Mouse (Mus musculus) spleen, embryonic (tissue): ENCODE results near the gene Mpp2.

Experiments used
- CTCF ChIA-PET: fragments of 350-600 bp; sonication (Branson Sonifier 250); formaldehyde crosslinking; loops from one replicate; lab custom pipeline; 2022; lab: Charles Lee

The Mpp2 gene

DNA sequence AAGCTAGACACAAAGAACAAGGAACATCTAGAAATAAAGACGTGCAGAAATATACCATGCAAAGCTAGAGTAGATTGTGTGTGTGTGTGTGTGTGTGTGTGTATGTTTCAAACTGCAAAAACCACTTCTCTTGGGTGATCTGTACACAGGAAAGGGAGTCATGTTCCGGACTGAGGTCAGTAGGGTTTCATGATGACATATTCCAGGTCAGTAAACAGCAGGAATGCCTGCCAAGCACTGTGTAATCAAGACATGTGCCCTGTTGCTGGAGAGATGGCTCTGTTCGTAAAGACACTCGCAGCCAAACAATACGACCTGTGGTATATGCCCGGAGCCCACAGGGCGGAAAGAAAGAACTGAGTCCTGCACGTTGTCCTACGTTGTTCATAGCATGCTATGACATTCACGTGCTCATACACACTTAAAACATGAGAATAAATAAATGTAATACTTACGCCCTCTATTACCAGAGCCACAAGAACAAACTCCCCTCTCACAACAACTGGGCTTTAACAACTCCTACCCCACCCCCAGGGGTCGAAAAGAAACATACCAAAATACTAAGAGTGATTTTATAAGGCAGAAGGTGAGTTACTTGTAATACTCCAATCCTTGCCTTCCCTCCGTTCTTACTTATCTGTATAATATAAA is 48.7 kb downstream of the Mpp2 start:
- CTCF ChIA-PET: no interaction called here

DNA sequence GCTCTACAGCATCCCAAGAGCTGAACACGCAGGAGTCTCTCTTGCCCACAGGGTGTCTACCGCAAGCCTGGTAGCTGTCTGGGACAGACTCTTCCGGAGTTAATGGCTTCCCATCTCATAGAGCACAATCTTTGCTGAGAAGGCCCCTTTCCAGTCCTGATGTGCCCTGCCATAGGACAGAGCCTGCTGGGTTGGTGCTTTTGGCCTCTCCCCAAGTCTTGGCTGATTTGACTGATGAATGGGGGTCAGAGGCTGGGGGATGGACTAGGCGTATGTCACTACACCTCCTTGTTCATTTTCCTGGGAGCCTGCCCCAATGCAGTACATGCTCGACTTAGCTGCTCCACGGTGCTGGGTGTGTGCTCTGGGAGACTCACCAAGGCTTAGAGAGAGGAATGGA is 50.5 kb downstream of the Mpp2 start:
- CTCF ChIA-PET: no interaction called here

DNA sequence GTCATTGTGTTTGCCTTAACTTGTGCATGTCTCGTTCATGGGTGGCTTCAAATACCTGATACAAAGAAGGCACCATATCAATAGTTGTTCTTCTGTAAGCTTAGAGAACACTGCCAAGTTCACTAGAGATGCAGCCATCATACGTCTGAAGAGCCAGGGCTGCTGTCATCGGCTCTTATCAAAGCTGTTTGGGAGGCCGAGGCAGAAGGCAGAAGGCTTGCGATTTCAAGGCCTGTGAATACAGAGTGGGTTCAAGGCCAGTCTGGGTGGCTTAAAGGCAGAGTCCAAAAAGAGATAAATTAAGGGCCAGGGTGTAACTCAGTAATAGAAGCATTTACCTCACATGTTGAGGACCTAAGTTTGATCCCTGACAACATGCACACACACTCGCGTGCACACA is 52.0 kb downstream of the Mpp2 start:
- CTCF ChIA-PET: no interaction called here

DNA sequence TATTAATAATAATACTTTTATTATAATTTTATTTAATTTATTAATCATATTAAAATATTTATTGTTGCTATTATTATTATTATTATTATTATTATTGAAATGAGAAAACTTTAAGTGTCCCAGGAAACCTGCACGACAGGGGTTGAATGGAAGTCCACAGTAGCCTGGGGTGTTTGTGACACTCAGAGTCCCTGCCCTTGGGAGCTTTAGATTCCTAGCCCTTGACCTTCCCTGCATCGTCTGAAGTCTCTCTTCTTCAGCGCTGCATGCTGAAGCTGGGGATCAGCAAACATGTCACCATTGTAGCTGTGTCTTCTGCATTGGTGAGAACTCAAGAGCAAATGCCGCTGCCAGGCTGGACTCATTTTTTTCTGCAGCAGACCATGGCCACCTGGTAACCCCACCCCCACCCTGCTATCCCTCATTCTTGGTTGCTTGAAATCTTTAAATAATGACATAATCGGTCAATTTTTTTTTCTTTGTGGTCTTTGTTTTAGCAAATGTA is 52.8 kb downstream of the Mpp2 start:
- CTCF ChIA-PET: interaction anchor here (0.7 kb wide), 1 partner anchor 1330 kb away, joined by 3 read pairs; no protein-coding TSS in a partner anchor

DNA sequence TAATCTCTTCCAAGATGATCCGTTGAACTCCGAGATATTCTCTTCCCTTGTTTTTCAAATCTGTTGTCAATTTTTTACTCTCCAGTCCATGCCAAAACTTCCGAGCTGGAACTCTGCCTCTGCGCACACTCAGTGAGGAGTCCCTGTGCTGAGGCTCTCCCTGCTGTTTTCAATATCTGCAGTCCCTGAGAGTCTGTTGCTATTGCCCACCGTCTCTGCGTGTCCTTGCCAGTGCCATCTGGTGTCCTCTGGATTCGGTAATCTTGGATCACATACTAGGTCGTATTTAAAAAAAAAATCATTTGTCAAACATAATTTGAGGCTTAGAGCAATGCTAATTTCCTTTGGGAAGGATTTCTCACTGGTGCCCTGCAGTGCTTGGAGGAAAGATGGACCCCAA is 53.4 kb downstream of the Mpp2 start:
- CTCF ChIA-PET: interaction anchor here (0.7 kb wide), 1 partner anchor 1331 kb away, joined by 3 read pairs; no protein-coding TSS in a partner anchor

DNA sequence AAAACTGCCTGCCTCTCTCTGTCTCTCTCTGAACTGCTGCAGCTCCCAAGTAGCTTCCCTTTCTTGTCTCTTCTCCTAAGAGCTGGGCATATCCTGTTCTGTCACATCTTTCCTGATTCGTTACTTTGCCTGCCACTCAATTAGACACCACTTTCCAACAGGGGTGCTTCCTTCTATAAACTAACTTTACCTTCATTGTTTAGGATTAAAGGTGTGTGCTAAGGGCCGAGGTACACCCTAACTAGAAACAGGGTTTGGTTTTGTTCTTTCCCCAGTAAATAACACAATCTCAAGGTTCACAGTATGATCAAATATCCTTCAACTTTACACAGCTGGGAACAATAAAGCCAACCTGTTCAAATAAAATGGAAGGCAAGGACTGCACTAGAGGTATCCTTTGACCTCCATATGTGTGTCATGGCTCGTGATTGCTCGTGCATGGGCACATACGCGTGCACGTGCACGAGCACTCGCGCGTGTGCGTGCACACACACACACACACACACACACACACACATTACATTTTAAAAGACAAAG is 55.2 kb downstream of the Mpp2 start:
- CTCF ChIA-PET: no interaction called here

DNA sequence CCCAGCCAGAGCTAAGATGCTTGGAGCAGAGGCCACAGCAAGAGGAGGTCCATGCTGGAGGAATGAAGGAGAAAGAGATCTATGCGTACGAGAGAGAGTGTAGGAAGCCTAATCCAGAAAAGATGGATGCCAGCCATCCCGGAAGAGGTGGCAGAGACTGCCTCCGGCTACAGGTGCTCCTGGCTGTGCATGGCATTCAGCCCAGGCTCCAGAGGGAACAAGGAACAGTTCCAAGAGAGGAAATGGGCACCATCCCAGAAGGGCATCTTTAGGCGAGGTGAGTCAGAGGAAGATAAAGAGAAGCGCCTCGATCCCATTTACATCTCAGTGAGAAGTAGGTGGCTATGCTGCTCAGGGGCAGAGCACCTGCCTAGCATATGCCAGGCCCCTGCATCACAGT is 57.2 kb downstream of the Mpp2 start:
- CTCF ChIA-PET: no interaction called here

DNA sequence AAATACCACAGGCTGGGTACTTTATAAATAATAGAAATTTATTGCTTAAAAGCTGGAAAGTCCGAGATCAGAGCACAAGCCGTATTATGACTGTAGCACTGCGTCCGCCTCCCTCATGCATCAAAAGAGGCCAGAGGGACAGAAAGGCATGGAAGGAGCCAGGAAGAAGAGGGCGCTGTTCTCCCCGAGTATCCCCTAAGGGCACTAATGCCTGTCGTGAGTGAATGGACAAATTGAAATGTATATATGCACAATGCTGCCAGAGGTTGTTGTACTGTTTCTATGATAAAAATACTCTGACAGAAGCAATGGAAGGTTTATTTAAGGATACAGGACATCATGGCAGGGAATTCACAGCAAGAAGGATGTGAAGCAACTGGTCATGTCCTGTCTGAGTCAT is 58.3 kb downstream of the Mpp2 start:
- CTCF ChIA-PET: no interaction called here

DNA sequence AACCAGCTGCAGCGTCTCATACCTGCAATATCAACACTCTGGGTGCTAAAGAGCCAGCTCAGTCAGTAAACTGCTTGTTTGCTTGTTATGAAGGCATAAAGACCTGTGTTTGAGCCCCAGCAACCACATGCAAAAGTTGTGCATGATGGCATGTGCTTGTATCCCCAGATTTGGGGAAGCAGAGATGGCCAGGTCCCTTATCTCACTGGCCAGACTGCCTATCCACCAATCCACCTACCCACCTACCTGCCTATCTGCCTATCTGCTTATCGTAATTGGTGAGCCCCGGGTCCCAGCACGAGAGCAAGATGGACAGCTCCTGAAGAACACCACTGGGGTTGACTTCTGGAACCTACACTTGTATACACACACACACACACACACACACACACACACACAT is 59.0 kb downstream of the Mpp2 start:
- CTCF ChIA-PET: no interaction called here

DNA sequence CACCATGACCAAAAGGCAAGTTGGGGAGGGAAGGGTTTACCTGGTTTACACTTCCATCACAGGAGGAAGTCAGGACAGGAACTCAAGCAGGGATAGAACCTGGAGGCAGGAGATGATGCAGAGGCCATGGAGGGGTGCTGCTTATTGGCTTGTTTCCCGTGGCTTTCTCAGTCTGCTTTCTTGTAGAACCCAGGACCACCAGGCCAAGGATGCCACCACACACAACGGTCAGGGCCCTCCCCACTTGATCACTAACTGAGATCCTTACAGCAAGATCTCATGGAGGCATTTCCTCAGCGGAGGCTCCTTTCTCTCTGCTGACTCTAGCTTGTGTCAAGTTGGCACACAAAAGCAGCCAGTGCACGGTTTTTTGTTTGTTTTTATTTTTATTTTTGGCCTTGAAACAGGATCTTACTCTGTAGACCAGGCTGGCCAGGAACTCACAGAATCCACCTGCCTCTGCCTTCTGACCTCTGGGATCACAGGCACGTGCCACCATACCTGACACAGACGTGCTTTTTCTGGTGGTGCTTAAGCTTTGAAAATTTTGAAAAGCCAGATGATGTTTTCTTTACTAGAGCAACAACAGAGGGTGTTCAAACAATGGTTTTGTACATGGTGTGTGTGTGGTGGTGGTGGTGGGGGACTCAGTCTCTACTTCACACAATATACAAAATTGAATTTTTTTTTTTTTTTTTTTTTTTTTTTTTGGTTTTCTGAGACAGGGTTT is 60.1 kb downstream of the Mpp2 start, which contains the start of gene Mpp3:
Mpp3 (minus strand) TSS at position 375 of the 730 bp plus-strand sequence.
- CTCF ChIA-PET: no interaction called here

DNA sequence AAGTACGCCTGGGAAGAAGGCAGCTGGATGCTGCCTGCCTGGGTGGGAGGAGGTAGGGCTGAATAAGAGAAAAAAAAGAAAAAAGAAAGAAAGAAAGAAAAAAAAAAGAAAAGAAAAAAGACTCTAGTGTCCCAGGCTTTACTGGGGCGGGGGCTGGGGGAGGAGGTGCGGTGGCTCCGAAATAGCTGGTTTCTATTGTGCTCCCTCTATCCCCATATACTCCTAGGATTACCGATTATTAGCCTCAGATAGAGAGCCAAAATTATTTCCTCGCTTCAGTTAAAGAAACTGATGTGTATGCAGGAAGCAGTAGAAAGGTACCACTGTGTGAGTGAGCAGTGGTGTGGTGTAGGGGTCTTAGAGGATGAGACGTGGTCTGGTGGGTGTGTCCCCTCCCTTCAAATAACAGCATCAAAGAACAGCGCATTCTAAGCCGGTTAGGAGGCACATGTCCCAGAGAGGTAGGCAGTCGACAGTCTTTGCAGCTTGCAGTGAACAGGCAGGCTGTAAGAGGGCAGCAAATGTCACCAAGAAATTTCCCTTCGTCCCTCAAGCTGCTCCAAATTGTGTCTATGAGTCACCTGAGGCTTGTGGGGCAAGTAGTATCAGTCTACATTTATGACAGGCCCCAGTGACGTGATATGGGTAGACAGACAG is 60.8 kb downstream of the Mpp2 start:
- CTCF ChIA-PET: no interaction called here

DNA sequence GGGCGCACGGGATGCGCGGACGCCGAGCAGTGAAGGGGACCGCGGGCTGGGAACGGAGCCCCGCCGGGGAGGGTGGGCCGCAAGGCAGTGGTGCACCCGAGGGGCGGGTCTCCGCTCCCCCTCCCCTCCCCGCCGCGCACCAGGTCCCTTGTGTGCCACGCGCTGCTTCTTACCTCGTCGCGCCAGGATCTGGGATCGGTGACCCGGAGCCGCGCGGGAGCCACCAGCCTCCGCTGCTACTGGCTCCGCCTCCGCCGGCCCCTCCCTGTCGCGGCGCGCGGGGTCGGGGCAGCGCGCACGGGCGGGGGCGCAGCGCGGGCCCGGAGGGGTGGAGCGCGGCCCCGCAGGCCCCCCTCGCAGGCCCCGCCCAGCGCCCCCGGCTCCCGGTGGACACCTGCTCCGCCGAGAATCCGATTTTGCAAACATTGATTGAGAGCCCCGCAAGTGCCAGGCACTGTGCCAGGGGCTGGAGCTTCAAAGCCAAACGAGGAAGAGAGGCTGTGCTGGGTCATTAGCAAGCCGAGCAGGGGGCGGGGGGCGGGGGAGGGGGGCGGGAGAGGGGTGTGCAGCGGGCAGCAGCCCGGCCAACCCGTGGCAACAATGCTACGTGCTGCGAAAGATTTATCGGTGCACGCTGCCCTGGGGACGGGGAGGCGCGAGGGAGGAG is 61.5 kb downstream of the Mpp2 start:
- CTCF ChIA-PET: no interaction called here

DNA sequence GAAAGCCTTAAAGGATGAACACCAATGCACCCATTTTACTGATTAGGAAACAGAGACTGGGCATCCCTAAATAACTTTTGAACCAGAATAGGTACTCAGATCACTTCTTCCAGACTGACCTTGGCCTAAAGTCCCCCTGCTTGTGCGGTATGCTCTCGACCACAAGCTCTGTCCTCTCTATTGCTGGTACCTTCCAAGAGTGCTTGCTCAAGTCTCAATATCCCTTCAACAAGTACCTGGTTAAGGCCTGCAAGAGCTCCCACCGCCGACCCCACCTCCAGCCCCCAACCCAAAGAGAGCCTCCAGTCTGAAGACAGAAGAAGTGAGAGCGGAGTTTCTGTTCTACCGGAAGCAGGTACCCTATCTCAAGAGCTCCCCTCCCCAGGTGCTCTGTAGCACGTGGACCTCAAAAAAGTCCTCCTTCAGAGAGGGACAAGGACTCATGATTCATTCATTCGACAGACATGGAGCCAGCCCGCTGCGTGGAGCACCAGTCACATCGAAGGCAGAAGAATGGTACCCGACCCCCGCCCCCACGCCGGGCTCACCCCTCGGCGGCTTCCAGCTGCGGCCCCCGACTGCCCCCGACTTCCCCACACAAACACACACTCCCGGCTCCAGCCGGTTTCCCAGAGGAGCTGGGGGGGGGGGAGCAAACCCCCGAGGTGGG is 62.2 kb downstream of the Mpp2 start:
- CTCF ChIA-PET: no interaction called here

DNA sequence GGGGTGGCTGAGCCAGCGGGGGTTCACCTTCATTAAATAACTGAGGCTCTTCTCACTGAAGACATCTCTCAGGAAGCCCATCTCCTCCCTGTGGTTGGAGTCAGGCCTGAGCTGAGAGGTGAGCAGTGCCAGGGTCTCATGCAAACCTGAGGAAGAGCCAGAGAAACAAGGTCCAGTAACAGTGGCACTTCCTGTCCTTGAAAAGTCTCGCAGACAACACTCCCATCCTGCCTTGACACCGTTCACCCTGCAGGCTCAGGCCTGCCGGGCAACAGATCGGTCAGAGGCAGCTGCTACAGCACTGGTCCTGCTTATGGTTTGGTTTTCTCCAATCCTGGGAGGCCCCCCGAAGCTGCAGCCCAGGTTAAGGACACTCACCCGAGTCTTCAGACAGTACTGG is 63.0 kb downstream of the Mpp2 start:
- CTCF ChIA-PET: no interaction called here

DNA sequence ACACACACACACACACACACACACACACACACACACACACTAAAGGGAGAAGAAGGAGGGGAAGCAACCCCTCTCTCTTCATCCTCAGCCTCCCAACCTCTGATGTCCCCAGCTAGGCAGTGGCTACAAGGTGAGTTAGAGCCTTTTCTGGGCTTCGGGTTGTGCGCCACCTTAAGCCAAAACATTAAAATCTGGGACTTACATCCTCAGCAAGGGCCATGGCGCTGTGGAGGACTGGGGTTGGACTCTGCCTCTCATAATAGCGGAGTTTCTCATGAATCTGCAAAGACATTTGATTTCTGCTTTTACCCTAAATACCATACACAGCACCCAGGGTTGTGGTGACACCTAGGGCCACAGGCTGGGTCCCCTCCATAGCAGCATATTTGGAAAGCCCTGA is 63.4 kb downstream of the Mpp2 start:
- CTCF ChIA-PET: no interaction called here

DNA sequence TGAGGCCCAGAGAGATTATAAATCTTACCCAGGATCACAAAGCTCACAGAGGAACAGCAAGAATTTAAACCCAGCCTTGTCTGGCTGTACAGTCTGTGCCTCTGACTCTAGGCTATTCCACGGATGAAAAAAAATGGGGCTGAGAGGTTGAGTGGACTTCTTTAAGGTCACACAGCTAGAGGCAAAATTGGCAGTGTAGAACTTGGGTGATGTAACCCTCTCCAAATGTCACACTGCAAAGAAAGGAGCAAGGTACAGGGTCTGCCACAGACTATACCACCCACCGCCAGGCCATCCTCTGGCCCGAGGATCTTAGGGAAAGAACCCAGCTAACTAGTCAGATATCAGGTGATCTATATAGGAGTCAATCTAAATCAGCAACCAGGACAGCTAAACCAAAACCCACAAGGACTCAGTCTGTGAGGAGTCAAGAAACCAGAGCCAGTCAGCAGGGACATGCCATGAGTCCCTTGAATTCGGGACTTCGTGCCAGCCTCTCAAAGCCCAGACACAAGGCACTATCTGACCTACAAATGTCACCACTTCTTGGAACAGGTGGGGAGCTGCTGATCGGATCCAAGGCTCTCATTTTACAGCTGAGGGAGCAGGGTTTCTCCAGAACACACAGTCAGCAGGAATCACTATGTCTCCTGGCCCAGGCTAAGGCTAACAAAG is 64.1 kb downstream of the Mpp2 start:
- CTCF ChIA-PET: no interaction called here

DNA sequence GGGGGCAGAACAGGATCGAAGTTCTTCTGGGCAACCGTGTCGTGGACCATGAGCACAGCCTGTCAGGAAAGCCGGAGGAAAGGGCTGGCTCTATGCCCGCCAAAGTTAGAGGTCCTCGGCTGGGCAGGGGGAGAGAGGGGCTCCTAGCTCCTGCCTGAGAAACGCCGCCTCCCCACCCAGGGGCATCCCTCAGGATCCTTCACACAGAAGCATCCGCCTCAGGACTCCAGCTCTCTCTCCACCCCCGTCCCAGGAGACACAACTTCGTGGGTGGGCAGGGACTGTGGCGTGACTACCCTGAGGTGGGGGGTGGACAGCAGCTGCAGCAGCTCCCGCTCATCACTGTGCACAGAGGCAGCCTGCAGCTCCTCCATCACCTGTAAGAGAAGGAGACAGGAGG is 64.9 kb downstream of the Mpp2 start:
- CTCF ChIA-PET: no interaction called here

DNA sequence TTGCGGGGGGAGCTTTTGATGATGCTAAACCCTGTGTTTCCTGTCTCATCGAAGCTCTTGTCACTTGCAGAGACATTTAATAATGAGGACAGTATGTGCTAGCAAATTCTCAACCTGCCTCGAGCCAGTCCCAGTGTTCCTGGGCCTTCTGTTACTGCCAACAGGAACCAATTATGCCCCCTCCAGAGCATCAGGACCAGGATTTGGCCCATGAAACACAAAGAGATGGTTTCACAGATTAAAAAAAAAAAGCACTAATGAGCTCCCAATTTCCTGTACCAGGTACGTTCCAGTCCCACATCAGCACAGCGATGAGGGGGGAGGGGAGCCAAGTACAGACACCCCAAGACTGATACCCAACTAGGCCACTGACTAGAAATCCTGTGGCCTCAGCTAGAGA is 67.1 kb downstream of the Mpp2 start:
- CTCF ChIA-PET: no interaction called here

DNA sequence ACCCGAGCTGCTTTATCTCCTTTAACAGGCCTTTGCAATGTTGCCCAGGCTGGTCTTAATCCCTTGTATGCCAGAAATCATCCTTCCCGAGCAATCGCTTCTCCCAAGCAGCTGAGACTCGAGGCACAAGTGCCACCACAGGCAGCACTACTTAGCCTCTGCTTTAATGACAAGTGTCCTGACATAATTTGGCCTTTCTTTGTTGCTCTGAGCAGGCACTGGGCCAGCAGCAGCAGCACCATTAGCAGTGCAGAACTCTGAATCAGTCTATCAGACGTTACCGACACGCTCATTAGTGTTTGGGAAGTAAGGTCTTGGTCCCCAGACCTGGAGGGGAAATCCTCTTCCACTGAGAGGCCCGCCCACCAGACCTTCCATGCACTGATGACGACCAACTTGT is 68.6 kb downstream of the Mpp2 start:
- CTCF ChIA-PET: no interaction called here

DNA sequence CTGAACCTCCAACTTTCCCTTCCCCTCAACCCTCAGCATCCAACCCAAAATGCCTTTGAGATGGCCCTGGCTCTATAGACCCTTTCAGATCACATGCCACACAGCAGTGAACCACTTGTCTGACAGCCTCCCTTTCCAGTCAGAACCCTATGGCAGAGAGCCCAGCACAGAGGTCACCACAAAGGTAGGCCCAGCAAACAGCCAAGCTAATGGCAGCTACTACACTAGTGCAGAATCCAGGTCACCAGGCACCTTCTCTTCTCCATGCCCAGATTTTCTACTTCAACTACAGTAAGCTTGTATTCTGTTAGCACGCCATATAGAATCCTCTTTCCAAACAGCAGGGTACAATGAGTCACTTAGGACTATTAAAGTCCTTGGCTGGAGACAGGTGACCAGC is 72.2 kb downstream of the Mpp2 start:
- CTCF ChIA-PET: no interaction called here

DNA sequence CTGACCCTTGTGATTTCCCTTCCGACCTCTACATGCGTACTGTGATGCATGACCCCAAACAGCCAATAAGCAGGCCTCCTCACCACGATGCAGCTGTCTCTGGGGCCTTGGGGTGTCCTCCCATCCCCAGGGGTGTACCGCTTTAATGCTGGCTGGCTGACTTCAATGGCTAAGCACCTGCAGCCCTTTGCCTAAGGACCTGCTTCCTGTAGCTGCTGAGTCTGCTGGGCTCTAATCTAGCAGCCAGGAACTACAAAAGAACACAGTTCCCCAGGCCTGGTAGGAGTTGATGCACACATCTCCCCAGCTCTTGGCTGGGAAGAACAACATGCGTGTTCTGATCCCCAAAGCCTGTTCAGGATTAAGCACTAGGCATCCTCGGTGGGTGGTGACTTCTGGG is 72.8 kb downstream of the Mpp2 start:
- CTCF ChIA-PET: no interaction called here
